Mouse (Mus musculus) megakaryocyte, embryonic 14.5 days (primary cell): ENCODE data around the gene Slc5a10.

Experiments
- FLI1 ChIP-seq: IDR thresholded peaks from 2 replicates; pipeline ENCODE4 v1.6.1; 2012; ENCODE audit warnings: low read length, inconsistent platforms, mixed read lengths
- GATA1 ChIP-seq: IDR thresholded peaks from 3 replicates; pipeline ENCODE4 v1.6.1; 2012; ENCODE audit warnings: mixed read lengths, low read length, inconsistent platforms, borderline replicate concordance

DNA sequence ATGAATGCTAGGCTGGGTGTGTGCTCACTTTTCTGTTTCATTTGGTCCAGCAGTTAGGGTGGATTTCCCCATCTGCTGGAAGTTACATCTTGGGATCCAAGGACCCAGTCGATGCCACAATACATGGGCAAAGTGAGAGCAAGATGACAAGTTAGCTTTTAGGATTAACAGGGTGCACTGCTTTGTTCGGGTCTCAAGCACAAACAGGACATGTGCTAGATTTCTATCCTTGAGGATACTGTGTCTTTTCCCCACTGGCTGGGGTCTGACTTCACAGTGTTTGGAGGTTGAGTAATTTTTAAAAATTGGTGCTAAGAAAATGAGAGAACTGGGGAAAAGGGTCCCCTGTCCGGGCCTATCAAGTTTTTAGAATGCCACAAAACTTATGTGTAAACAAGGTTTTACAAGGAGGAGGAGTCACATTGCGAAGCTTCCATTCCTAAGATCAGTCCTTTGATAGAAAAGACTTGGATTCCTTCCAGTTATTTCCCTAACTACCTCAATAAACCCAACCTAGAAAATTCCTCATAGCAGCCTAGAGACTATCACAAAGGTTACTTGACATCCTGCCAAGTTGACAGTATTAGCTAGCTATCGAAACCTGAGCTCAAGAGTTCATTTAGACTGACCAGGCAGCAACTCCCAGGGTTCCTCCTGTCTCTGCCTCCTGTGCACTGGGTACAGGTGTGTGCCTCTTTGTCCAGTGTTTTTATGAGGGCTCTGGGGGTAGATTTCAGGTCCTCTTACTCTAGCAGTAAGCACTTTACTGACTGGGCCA, 77.3 kb downstream of the Slc5a10 start:
- TF ChIP-seq GATA1 = no peak
- TF ChIP-seq FLI1 = no peak
